Mouse (Mus musculus) lung, postnatal 0 days (tissue): ENCODE measurements around the gene Prm2. TPM values are rescaled to one million over a fixed set of nuclear protein-coding genes. Genes with fewer than 3 reads are reported as not detected.
A peak's percentile ranks its signal among the peaks of the same experiment; 100 is the strongest.

Source experiments
- ATAC-seq: fragments of 200-750 bp; cut with Nextera tagmentation; 2 replicates; pipeline ENCODE4 v1.8.0; 2017; ENCODE audit warnings: moderate library complexity
- DNase-seq: peaks from one replicate; pipeline ENCODE4 v3.0.0-alpha.2; 2016; ENCODE audit warnings: low spot score
- H3K27ac ChIP-seq: fragments of 300-500 bp; sonication (generic); 2 replicates; pipeline ENCODE4 v1.5.1; 2014; ENCODE audit warnings: antibody characterized with exemption, mild to moderate bottlenecking, low read length, mixed read lengths
- H3K27me3 ChIP-seq: fragments of 300-500 bp; sonication (generic); replicated peaks from 2 replicates; pipeline ENCODE4 v1.6.1; 2014; ENCODE audit warnings: low read length, mixed read lengths; ENCODE audit not compliant: insufficient read depth
- H3K36me3 ChIP-seq: fragments of 300-500 bp; sonication (generic); 2 replicates; pipeline ENCODE4 v1.6.1; 2014; ENCODE audit warnings: low read length, mixed read lengths; ENCODE audit not compliant: insufficient read depth
- H3K4me1 ChIP-seq: fragments of 300-500 bp; sonication (generic); 2 replicates; pipeline ENCODE4 v1.6.1; 2014; ENCODE audit warnings: antibody characterized with exemption, low read depth, low read length, mixed read lengths; ENCODE audit not compliant: insufficient read depth
- H3K4me2 ChIP-seq: fragments of 300-500 bp; sonication (generic); replicated peaks from 2 replicates; pipeline ENCODE4 v1.6.1; 2014; ENCODE audit warnings: low read depth, mild to moderate bottlenecking, low read length, moderate library complexity, mixed read lengths
- H3K4me3 ChIP-seq: fragments of 300-500 bp; sonication (generic); 2 replicates; pipeline ENCODE4 v1.5.1; 2014; ENCODE audit warnings: low read depth, low read length
- H3K9ac ChIP-seq: fragments of 300-500 bp; sonication (generic); replicated peaks from 2 replicates; pipeline ENCODE4 v1.6.1; 2014; ENCODE audit warnings: low read depth, mild to moderate bottlenecking
- H3K9me3 ChIP-seq: fragments of 300-500 bp; sonication (generic); 2 replicates; pipeline ENCODE4 v1.6.1; 2016; ENCODE audit warnings: low read length, mixed read lengths
- CTCF ChIP-seq: IDR thresholded peaks from 2 replicates; pipeline ENCODE4 v1.5.1; 2016; ENCODE audit warnings: antibody characterized with exemption, mild to moderate bottlenecking
- EP300 ChIP-seq: IDR thresholded peaks from 2 replicates; pipeline ENCODE4 v1.6.1; 2016; ENCODE audit warnings: antibody characterized with exemption, mild to moderate bottlenecking, control low read depth
- WGBS: fragments of 180-500 bp; shearing (Covaris S2); extraction: QIAGEN DNeasy Blood & Tissue Kit; methylation state at CpG from one replicate; pipeline ENCODE4 v1.1.7; 2014; 5-methylcytosine and 5-hydroxymethylcytosine counted together
- polyA plus RNA-seq: library from polyadenylated mRNA; unstranded; fragments of >200 nt; fragmentation: Nextera tagmentation; extraction: Ambion mirVana; gene quantifications from 2 replicates; pipeline ENCODE4 v1.2.1, GENCODE M21; 2015

Gene Prm2
- polyA plus RNA-seq, 1 experiment from 2014 or later, result not detected

DNA sequence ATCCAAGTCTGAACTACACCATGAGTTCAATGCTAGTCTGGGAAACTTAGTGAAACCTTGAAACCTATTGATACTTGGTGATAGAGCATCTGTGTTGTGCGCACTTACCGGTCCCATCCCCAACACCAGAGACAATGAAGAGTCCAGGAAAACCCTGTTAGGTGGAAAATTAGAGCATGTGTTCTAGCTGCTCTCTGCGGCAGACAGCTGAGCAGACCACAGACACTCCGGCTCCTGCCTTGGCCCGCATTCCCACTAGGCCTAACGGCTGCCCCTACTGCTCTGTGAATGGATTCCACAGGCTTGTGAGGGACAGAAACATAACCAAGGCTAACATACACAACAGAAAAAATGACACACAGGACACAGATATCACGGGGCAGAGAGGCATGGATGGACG, 22.4 kb downstream of the Prm2 start:
- 81% methylated on average over 8 of the region's 8 CpGs for WGBS
- H3K9me3 ChIP-seq, result no peaks in the 10 kb centered on the region
- H3K4me3 ChIP-seq, result no peak overlapping the region
- no peak overlapping the region for H3K9ac ChIP-seq
- peaks cover 3% of the 10 kb centered on the region; the same call in 1 of the 2 replicates for H3K4me1 ChIP-seq
- DNase-seq (no peak), ATAC-seq (no peak)
- H3K27me3 ChIP-seq, result no peaks in the 10 kb centered on the region
- H3K4me2 ChIP-seq, result no peak overlapping the region
- no peak overlapping the region for H3K27ac ChIP-seq
- H3K36me3 ChIP-seq, result no peaks in the 10 kb centered on the region
- TF ChIP-seq EP300 (no peak), CTCF (no peak)

DNA sequence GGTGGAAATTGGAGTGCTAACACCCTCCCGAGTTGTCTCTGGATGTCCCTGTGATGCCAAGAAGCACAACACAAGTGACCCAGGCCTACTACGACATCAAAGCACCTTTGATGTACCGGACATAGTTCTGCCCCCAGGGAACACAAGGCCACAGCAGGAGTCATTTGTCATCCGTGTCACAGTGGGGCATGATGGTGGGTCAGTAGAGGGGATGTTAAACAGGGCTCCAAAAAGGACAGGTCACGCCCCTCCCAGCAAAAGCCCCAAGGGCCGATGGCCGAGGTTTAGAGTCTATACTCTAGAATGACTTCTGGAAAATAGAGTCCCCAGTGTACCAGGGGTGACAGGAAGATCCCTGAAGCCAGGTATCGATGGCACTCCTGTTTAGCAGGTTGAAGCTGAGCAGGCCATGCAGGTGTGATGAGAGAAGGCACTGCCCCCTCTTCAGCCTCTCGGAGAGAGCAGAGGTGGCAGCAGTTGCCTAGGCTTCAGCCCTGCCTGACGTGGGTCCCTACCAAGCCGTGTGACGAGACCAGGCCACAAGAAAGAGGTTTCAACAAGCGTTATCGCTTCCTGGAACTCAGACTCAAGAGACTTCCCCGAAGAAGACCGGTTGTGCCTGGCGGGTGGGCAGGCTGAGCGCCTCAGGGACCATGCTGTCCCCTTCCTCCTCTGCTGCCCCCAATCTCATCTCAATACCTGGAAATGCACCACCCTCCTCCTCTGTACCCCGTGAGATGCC, 24.0 kb downstream of the Prm2 start:
- DNase-seq (no peak), ATAC-seq (peak; percentile 38)
- Histone ChIP-seq H3K4me3 (no peak overlapping the region), H3K27me3 (no peaks in the 10 kb centered on the region), H3K9me3 (no peaks in the 10 kb centered on the region), H3K27ac (no peak overlapping the region), H3K9ac (no peak overlapping the region), H3K4me1 (peaks cover 3% of the 10 kb centered on the region; the same call in 1 of the 2 replicates), H3K4me2 (no peak overlapping the region), H3K36me3 (no peaks in the 10 kb centered on the region)
- TF ChIP-seq EP300 (no peak), CTCF (no peak)
- 55% methylated on average over 19 of the region's 19 CpGs for WGBS

DNA sequence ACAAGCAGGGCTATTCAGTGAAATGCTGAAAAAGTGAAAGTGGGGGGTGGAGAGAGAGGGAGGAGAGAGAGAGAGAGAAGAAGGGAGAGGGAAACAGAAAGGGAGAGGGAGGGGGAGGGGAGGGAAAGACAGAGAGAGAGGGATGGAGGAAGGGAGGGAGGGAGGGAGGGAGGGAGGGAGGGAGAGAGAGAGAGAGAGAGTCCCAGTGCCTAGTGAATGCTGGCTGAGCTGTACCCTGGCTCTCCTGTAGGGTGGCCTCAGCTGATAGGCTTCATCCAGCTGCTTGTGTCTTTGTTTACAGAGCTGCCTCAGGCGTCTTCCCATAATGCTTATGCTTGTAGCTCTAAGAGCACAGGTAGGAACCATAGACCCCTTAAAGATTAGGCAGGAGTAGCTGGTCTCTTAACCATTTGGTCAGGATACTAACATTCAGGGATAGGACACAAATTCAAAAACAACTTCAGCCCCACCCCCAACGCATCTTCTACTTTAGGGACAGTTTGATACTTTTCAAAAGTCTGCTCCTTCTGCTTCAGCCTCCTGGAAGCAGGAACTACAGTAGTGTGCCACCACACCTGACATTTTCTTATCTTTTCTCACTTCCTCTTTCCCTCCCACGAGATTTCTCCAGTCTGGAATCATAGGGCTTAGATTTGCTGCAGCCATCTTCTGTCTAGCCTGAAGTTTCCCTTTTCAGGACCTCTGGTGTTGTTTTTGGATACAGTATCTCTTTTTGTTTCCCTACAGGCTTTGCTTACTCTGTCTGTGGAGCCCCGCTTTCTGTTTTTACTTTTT, 25.2 kb downstream of the Prm2 start:
- H3K9ac ChIP-seq, result no peak overlapping the region
- peaks cover 3% of the 10 kb centered on the region; the same call in 1 of the 2 replicates for H3K4me1 ChIP-seq
- ATAC-seq (no peak), DNase-seq (no peak)
- no peak overlapping the region for H3K27ac ChIP-seq
- WGBS, result 53% methylated on average over 4 of the region's 4 CpGs
- H3K4me2 ChIP-seq, result no peak overlapping the region
- no peaks in the 10 kb centered on the region for H3K9me3 ChIP-seq
- TF ChIP-seq CTCF, result peak; percentile 37
- TF ChIP-seq EP300, result no peak
- no peaks in the 10 kb centered on the region for H3K27me3 ChIP-seq
- no peak overlapping the region for H3K4me3 ChIP-seq
- no peaks in the 10 kb centered on the region for H3K36me3 ChIP-seq

DNA sequence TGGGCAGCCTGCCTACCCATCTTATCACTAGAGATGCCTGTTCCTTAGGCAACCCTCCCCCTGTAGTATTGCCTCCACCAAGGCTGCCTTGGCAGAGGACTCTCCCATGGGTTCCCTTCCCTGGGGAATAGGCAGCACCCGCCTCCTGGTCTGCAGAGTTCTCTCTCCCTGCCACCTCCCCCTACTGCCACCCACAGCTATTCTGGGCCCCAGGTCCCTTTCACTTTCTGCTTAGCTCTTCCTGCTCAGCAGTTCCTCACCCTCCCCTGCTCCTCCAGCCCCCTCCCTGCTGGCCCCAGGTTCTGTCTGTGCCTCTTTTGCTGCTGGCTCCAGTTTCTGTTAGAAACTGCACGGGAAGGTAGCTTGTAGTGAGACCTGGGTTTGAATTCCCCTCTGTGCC, 26.3 kb downstream of the Prm2 start:
- Histone ChIP-seq H3K9me3 (no peaks in the 10 kb centered on the region), H3K27ac (no peak overlapping the region), H3K9ac (no peak overlapping the region), H3K4me2 (no peak overlapping the region), H3K36me3 (no peaks in the 10 kb centered on the region), H3K4me1 (peaks cover 3% of the 10 kb centered on the region; the same call in 1 of the 2 replicates), H3K4me3 (no peak overlapping the region), H3K27me3 (no peaks in the 10 kb centered on the region)
- WGBS, result 74% methylated on average over 2 of the region's 2 CpGs
- ATAC-seq (no peak), DNase-seq (no peak)
- TF ChIP-seq EP300 (no peak), CTCF (no peak)

DNA sequence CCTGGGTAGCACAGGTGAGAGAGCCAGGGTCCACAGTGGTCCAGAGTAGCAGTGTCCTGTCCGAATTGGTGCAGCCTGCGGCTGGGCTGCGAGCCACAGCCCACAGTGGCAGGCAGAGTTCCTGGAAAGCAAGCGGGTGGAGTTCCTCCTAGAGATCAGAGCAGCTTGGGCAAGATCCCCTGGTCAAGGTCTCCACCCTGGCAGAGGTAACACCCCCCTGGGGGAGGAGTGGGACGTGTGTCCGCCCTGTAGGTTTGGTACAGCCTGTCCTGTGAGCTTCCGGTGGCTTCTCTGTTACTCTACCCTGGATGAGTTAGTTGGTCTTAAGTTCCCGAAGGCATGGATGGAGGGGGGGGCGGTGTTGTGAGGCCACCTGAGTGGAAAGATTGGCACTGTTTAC, 27.1 kb downstream of the Prm2 start:
- Histone ChIP-seq H3K4me3 (no peak overlapping the region), H3K27ac (no peak overlapping the region), H3K4me2 (no peak overlapping the region), H3K27me3 (no peaks in the 10 kb centered on the region), H3K9me3 (no peaks in the 10 kb centered on the region), H3K4me1 (peaks cover 3% of the 10 kb centered on the region; the same call in 1 of the 2 replicates), H3K9ac (no peak overlapping the region), H3K36me3 (no peaks in the 10 kb centered on the region)
- no peak for TF ChIP-seq CTCF
- TF ChIP-seq EP300, result no peak
- peak; percentile 20; the same call in 1 of the 2 replicates for ATAC-seq
- peak; percentile 32 for DNase-seq
- 38% methylated on average over 9 of the region's 9 CpGs for WGBS

DNA sequence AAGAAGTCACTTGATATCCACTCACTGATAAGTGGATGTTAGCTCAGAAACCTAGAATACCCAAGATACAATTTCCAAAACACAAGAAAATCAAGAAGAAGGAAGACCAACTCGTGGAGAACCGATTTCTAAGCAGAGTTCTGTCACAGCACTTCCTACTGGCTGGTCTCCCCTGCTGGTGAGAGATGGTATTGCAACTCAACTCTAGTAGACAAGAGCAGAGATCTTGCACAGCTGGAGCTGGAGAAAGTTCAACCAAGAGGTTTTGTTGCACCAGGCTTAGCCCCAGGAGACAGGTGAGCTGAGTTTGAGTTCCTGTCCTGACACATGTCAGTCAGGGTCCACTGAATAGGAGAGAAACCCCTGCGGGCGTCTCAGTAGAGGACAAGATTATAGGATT, 28.8 kb downstream of the Prm2 start:
- Histone ChIP-seq H3K27me3 (no peaks in the 10 kb centered on the region), H3K27ac (no peak overlapping the region), H3K4me3 (no peak overlapping the region), H3K9ac (no peak overlapping the region), H3K9me3 (no peaks in the 10 kb centered on the region), H3K4me2 (no peak overlapping the region), H3K36me3 (no peaks in the 10 kb centered on the region), H3K4me1 (peaks cover 6% of the 10 kb centered on the region; the same call in 1 of the 2 replicates)
- 44% methylated on average over 4 of the region's 4 CpGs for WGBS
- TF ChIP-seq EP300 (no peak), CTCF (peak; percentile 94)
- DNase-seq, result peak; percentile 83
- ATAC-seq, result no peak
